Mouse (Mus musculus): ENCODE measurements at regions not wholly inside any gene's neighbourhood (a gene's known extent, or its start where the extent isn't known, plus 50 kb on each side); places are given as distances from the start of the nearest gene placed in this dataset.

DNA sequence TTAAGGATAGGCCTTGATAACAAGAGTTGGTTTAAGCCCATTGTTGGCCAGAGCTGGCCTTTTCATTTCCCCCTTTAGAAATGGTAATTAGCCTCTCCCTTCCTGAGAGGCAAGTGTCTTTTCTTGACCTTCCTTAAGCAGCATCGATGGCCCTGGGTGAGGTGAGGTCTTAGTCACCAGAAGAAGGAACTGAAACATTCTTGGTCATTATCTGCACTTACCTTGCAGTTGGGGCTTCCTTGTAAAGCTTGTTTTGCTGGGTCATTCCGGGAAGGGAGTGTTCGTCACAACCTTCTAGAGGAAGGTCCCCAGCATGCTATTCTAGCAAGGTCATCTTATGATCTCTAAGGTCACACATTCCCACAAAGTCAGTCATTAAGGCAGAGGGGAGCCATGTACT, 322.6 kb upstream of the Meis1 start:
- TF ChIP-seq CTCF (IDR thresholded peaks at IDR 0.05) (no peak), EP300 (IDR thresholded peaks at IDR 0.05) (no peak)
